Mouse (Mus musculus) stomach, postnatal 0 days (tissue): ENCODE data around the gene Mgll.

ENCODE experiments used
- CTCF ChIP-seq: IDR thresholded peaks from 2 replicates; pipeline ENCODE4 v1.5.1; 2016; ENCODE audit warnings: antibody characterized with exemption, low read depth, mild to moderate bottlenecking, moderate library complexity
- EP300 ChIP-seq: optimal IDR thresholded peaks from 2 replicates; pipeline ENCODE3; 2016; ENCODE audit warnings: antibody characterized with exemption

- TF ChIP-seq EP300, result no peak
- TF ChIP-seq CTCF, result no peak
Observed at GRCm38 (mm10) chr6:88828206-88829009, 104.2 kb downstream of the Mgll start.
